Mouse (Mus musculus) megakaryocyte, embryonic 14.5 days (primary cell): ENCODE measurements around the gene Msantd4. TPM values are rescaled to one million over a fixed set of nuclear protein-coding genes. Genes with fewer than 3 reads are reported as not detected.
"Not testable (repeated sequence)": the region's sequence is repeated elsewhere in the genome, so short reads cannot be mapped to it uniquely, and the experiment has no call there.

Experiments used
- H3K27me3 ChIP-seq: replicated peaks from 2 replicates; pipeline ENCODE3; 2012; ENCODE audit warnings: inconsistent platforms
- H3K36me3 ChIP-seq: replicated peaks from 2 replicates; pipeline ENCODE3; 2012; ENCODE audit warnings: low read length, inconsistent platforms, mixed read lengths
- H3K4me1 ChIP-seq: 2 replicates; pipeline ENCODE4 v1.6.1; 2012; ENCODE audit warnings: inconsistent platforms
- H3K4me3 ChIP-seq: replicated peaks from 2 replicates; pipeline ENCODE3; 2012; ENCODE audit warnings: moderate library complexity, mild to moderate bottlenecking, inconsistent platforms
- H3K9me3 ChIP-seq: 2 replicates; pipeline ENCODE4 v1.6.1; 2012; ENCODE audit warnings: inconsistent platforms
- FLI1 ChIP-seq: IDR thresholded peaks from 2 replicates; pipeline ENCODE4 v1.6.1; 2012; ENCODE audit warnings: low read length, inconsistent platforms, mixed read lengths
- GATA1 ChIP-seq: IDR thresholded peaks from 3 replicates; pipeline ENCODE4 v1.6.1; 2012; ENCODE audit warnings: mixed read lengths, low read length, inconsistent platforms, borderline replicate concordance
- polyA plus RNA-seq: library from polyadenylated mRNA; stranded (reverse); fragments of >175 nt; gene quantifications from 2 replicates; pipeline ENCODE4 v1.2.3, GENCODE M21; 2012; ENCODE audit warnings: low replicate concordance; ENCODE audit not compliant: insufficient read depth

Msantd4 gene
- polyA plus RNA-seq = 3.8 TPM in 1 of 2 replicates, not detected in the other

GRCm38 (mm10) chr9:4375828-4376639 lies at the start of gene Msantd4:
Gene Msantd4 (plus strand): TSS chr9:4376562.
- H3K9me3 ChIP-seq = no peaks in the 10 kb centered on the region
- H3K36me3 ChIP-seq = peaks cover 8% of the 10 kb centered on the region
- peak within 1 kb of the TSS; percentile 97 for H3K4me3 ChIP-seq
- TF ChIP-seq GATA1 (no peak), FLI1 (no peak)
- H3K27me3 ChIP-seq = no peaks in the 10 kb centered on the region
- H3K4me1 ChIP-seq = peaks cover 22% of the 10 kb centered on the region

GRCm38 (mm10) chr9:4353163-4353562 lies 23.2 kb upstream of the Msantd4 start:
- TF ChIP-seq FLI1 (no peak), GATA1 (no peak)
- no peaks in the 10 kb centered on the region for H3K27me3 ChIP-seq
- H3K4me1 ChIP-seq = no peaks in the 10 kb centered on the region
- H3K36me3 ChIP-seq = no peaks in the 10 kb centered on the region
- no peaks in the 10 kb centered on the region for H3K9me3 ChIP-seq
- H3K4me3 ChIP-seq = no peak overlapping the region

GRCm38 (mm10) chr9:4376640-4377120 lies 318 bp downstream of the Msantd4 start:
- Histone ChIP-seq H3K36me3 (peaks cover 9% of the 10 kb centered on the region), H3K27me3 (no peaks in the 10 kb centered on the region), H3K9me3 (no peaks in the 10 kb centered on the region), H3K4me3 (peak overlapping the region; percentile 97), H3K4me1 (peaks cover 23% of the 10 kb centered on the region)
- TF ChIP-seq FLI1 = no peak
- no peak for TF ChIP-seq GATA1

GRCm38 (mm10) chr9:4400801-4401200 lies 24.4 kb downstream of the Msantd4 start:
- H3K9me3 ChIP-seq, H3K4me3 ChIP-seq, H3K36me3 ChIP-seq, H3K4me1 ChIP-seq, H3K27me3 ChIP-seq: not testable (repeated sequence)

Other genes starting within 250 kb of the Msantd4 start
- gene Aasdhppt, start 67.1 kb upstream of the Msantd4 start, polyA plus RNA-seq = 0.58 and 1.3 TPM in 2 replicates
- not detected in 2 replicates for gene Kbtbd3, start 66.7 kb upstream of the Msantd4 start, polyA plus RNA-seq